Mouse (Mus musculus): ENCODE results near the gene Son. TPM values are rescaled to one million over a fixed set of nuclear protein-coding genes. Genes with fewer than 3 reads are reported as not detected.

Son gene
- polyA plus RNA-seq, 1 experiment from 2014 or later: 164 TPM

DNA sequence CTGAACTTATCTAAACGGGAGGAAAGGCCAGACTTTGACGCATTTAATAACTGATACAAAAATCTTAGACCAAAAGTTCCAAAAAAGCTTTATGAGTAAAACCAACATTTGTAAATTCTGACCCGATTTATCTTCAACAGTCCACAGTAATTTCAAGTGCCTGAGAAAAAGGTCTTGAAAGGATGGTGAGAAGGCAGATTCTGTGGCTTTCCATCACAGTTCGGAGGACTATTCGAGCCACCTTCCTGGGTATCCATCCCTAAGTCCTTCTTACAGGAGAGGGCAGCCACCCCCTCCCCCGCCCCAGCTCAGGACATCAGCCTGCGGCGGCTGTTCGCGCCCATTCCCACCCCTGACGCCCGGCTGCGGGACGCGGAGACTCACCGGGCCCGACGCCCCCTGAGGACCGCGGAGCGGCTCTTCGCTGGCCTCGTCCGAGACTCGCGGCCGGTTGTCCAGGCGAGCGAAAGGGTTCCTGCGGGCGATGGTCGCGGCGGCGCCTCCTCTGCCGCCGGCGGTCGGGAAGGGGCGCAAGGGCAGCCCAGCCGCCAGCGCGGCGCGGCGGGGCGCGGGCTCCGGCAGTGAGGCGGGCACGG, 40.8 kb downstream of the Son start:
- H3K4me1 ChIP-seq (ENCODE audit: control insufficient read depth, insufficient read depth, low read length): peaks cover 8% of the 10 kb centered on the region; the same call in 1 of the 2 replicates
- peak overlapping the region; percentile 86 for H3K4me3 ChIP-seq (ENCODE audit: low read depth, low read length)
- peak overlapping the region; percentile 83 for H3K9ac ChIP-seq (replicated peaks; ENCODE audit: low read depth, low read length)
- H3K4me2 ChIP-seq (ENCODE audit: low read depth, low read length): peak overlapping the region; percentile 82
- H3K36me3 ChIP-seq (ENCODE audit: control insufficient read depth, insufficient read depth, low read length): peaks cover 21% of the 10 kb centered on the region
- 1% methylated on average over 50 of the region's 51 CpGs for WGBS
- ATAC-seq (ENCODE audit: low read depth): peak; percentile 60
- H3K27me3 ChIP-seq (ENCODE audit: control insufficient read depth, insufficient read depth, low read length): no peaks in the 10 kb centered on the region
- no peaks in the 10 kb centered on the region for H3K9me3 ChIP-seq (ENCODE audit: control insufficient read depth, low read length)
- H3K27ac ChIP-seq (ENCODE audit: low read depth, low read length): peak overlapping the region; percentile 83

- H3K27ac ChIP-seq (ENCODE audit: low read depth, low read length): peak within 1 kb of the TSS; percentile 83
- peak within 1 kb of the TSS; percentile 86 for H3K4me3 ChIP-seq (ENCODE audit: low read depth, low read length)
- peak; percentile 99 for ATAC-seq (ENCODE audit: low read depth)
- no peaks in the 10 kb centered on the region for H3K27me3 ChIP-seq (ENCODE audit: control insufficient read depth, insufficient read depth, low read length)
- H3K9me3 ChIP-seq (ENCODE audit: control insufficient read depth, low read length): no peaks in the 10 kb centered on the region
- under 1% methylated on average over 62 of the region's 71 CpGs for WGBS
- H3K36me3 ChIP-seq (ENCODE audit: control insufficient read depth, insufficient read depth, low read length): peaks cover 19% of the 10 kb centered on the region
- H3K9ac ChIP-seq (replicated peaks; ENCODE audit: low read depth, low read length): peak within 1 kb of the TSS; percentile 83
- H3K4me2 ChIP-seq (ENCODE audit: low read depth, low read length): peak within 1 kb of the TSS; percentile 82
- H3K4me1 ChIP-seq (ENCODE audit: control insufficient read depth, insufficient read depth, low read length): peaks cover 8% of the 10 kb centered on the region; the same call in 1 of the 2 replicates
Measured at GRCm38 (mm10) chr16:91688619-91689334, 41.5 kb downstream of the Son start, which contains the start of gene Donson. Gene Donson (minus strand): TSS chr16:91688770.

DNA sequence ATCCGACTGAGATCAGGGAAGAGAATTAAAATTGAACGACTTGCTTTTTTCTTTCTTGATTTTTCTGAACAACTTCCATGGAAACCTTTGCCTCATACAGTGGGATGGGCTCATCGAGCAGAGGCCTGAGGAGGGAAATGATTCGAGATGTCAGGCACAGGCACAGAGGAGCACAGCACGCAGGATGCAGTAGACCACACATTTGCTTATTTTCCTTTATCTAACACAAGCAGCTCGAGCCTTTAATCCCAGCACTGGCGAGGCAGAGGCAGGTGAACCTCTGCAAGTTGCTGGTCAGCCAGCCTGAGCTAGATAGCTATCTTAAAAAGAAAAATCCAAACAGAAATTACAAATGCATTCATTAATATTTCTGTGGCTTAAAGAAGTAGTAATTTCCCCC, 42.5 kb downstream of the Son start:
- ATAC-seq (ENCODE audit: low read depth): no peak
- H3K27ac ChIP-seq (ENCODE audit: low read depth, low read length): no peak overlapping the region
- H3K27me3 ChIP-seq (ENCODE audit: control insufficient read depth, insufficient read depth, low read length): no peaks in the 10 kb centered on the region
- peak overlapping the region; percentile 34; the same call in 1 of the 2 replicates for H3K9ac ChIP-seq (replicated peaks; ENCODE audit: low read depth, low read length)
- H3K36me3 ChIP-seq (ENCODE audit: control insufficient read depth, insufficient read depth, low read length): peaks cover 10% of the 10 kb centered on the region
- H3K4me1 ChIP-seq (ENCODE audit: control insufficient read depth, insufficient read depth, low read length): peaks cover 8% of the 10 kb centered on the region; the same call in 1 of the 2 replicates
- H3K9me3 ChIP-seq (ENCODE audit: control insufficient read depth, low read length): no peaks in the 10 kb centered on the region
- H3K4me2 ChIP-seq (ENCODE audit: low read depth, low read length): peak overlapping the region; percentile 82; the same call in 1 of the 2 replicates
- 43% methylated on average over 7 of the region's 7 CpGs for WGBS
- H3K4me3 ChIP-seq (ENCODE audit: low read depth, low read length): peak overlapping the region; percentile 86; the same call in 1 of the 2 replicates

- peaks cover 22% of the 10 kb centered on the region for H3K36me3 ChIP-seq (ENCODE audit: control insufficient read depth, insufficient read depth, low read length)
- H3K9ac ChIP-seq (replicated peaks; ENCODE audit: low read depth, low read length): no peak overlapping the region
- no peaks in the 10 kb centered on the region for H3K9me3 ChIP-seq (ENCODE audit: control insufficient read depth, low read length)
- H3K4me2 ChIP-seq (ENCODE audit: low read depth, low read length): no peak overlapping the region
- no peaks in the 10 kb centered on the region for H3K4me1 ChIP-seq (ENCODE audit: control insufficient read depth, insufficient read depth, low read length)
- no peak overlapping the region for H3K4me3 ChIP-seq (ENCODE audit: low read depth, low read length)
- H3K27me3 ChIP-seq (ENCODE audit: control insufficient read depth, insufficient read depth, low read length): no peaks in the 10 kb centered on the region
- H3K27ac ChIP-seq (ENCODE audit: low read depth, low read length): no peak overlapping the region; the same call in 1 of the 2 replicates
- 37% methylated on average over 14 of the region's 14 CpGs for WGBS
- peak; percentile 93 for ATAC-seq (ENCODE audit: low read depth)
Measured at GRCm38 (mm10) chr16:91694455-91695084, 47.3 kb downstream of the Son start.

- Histone ChIP-seq H3K4me3 (ENCODE audit: low read depth, low read length) (no peak overlapping the region), H3K9ac (replicated peaks; ENCODE audit: low read depth, low read length) (no peak overlapping the region), H3K27me3 (ENCODE audit: control insufficient read depth, insufficient read depth, low read length) (no peaks in the 10 kb centered on the region), H3K9me3 (ENCODE audit: control insufficient read depth, low read length) (no peaks in the 10 kb centered on the region), H3K4me1 (ENCODE audit: control insufficient read depth, insufficient read depth, low read length) (no peaks in the 10 kb centered on the region), H3K4me2 (ENCODE audit: low read depth, low read length) (no peak overlapping the region), H3K36me3 (ENCODE audit: control insufficient read depth, insufficient read depth, low read length) (peaks cover 22% of the 10 kb centered on the region), H3K27ac (ENCODE audit: low read depth, low read length) (no peak overlapping the region)
- WGBS: 71% methylated on average over 8 of the region's 8 CpGs
- ATAC-seq (ENCODE audit: low read depth): no peak
Measured at GRCm38 (mm10) chr16:91695108-91695755, 47.9 kb downstream of the Son start.

- Histone ChIP-seq H3K9ac (replicated peaks; ENCODE audit: low read depth, low read length) (no peak overlapping the region), H3K36me3 (ENCODE audit: control insufficient read depth, insufficient read depth, low read length) (peaks cover 19% of the 10 kb centered on the region; the same call in 1 of the 2 replicates), H3K4me2 (ENCODE audit: low read depth, low read length) (no peak overlapping the region), H3K27me3 (ENCODE audit: control insufficient read depth, insufficient read depth, low read length) (no peaks in the 10 kb centered on the region), H3K4me3 (ENCODE audit: low read depth, low read length) (no peak overlapping the region), H3K27ac (ENCODE audit: low read depth, low read length) (no peak overlapping the region), H3K9me3 (ENCODE audit: control insufficient read depth, low read length) (no peaks in the 10 kb centered on the region), H3K4me1 (ENCODE audit: control insufficient read depth, insufficient read depth, low read length) (no peaks in the 10 kb centered on the region)
- WGBS: 94% methylated on average over 1 of the region's 1 CpGs
- ATAC-seq (ENCODE audit: low read depth): no peak
Measured at GRCm38 (mm10) chr16:91698995-91699394, 51.7 kb downstream of the Son start.

DNA sequence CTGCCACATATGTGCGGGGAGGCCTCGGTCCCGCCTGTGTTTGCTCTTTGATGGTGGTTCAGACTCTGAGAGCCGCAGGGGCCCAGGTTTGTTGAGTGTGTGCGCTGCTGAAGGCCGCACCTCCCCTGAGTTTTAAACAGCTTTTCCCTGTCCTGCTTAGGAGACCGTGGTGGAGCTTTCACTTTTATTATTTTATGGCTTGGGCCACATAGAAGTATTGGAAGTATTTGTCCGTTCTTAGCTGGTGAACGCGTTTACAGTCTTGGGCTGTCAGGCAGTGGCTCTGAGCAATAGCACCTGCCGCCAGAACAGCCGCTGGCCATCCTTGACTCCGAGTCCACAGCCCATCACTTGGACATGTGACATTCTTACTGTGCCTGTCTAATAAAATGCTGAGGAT, 54.6 kb downstream of the Son start:
- Histone ChIP-seq H3K4me1 (ENCODE audit: control insufficient read depth, insufficient read depth, low read length) (no peaks in the 10 kb centered on the region), H3K27me3 (ENCODE audit: control insufficient read depth, insufficient read depth, low read length) (no peaks in the 10 kb centered on the region), H3K27ac (ENCODE audit: low read depth, low read length) (no peak overlapping the region), H3K4me2 (ENCODE audit: low read depth, low read length) (no peak overlapping the region), H3K9ac (replicated peaks; ENCODE audit: low read depth, low read length) (no peak overlapping the region), H3K4me3 (ENCODE audit: low read depth, low read length) (no peak overlapping the region), H3K36me3 (ENCODE audit: control insufficient read depth, insufficient read depth, low read length) (peaks cover 26% of the 10 kb centered on the region), H3K9me3 (ENCODE audit: control insufficient read depth, low read length) (no peaks in the 10 kb centered on the region)
- 48% methylated on average over 13 of the region's 13 CpGs for WGBS
- no peak for ATAC-seq (ENCODE audit: low read depth)

GRCm38 (mm10) chr16:91702771-91703188, 55.5 kb downstream of the Son start:
- H3K9ac ChIP-seq (replicated peaks; ENCODE audit: low read depth, low read length): no peak overlapping the region
- peaks cover 26% of the 10 kb centered on the region for H3K36me3 ChIP-seq (ENCODE audit: control insufficient read depth, insufficient read depth, low read length)
- 39% methylated on average over 3 of the region's 3 CpGs for WGBS
- no peaks in the 10 kb centered on the region for H3K9me3 ChIP-seq (ENCODE audit: control insufficient read depth, low read length)
- no peak overlapping the region for H3K4me2 ChIP-seq (ENCODE audit: low read depth, low read length)
- H3K27me3 ChIP-seq (ENCODE audit: control insufficient read depth, insufficient read depth, low read length): no peaks in the 10 kb centered on the region
- no peak overlapping the region for H3K27ac ChIP-seq (ENCODE audit: low read depth, low read length)
- no peak overlapping the region for H3K4me3 ChIP-seq (ENCODE audit: low read depth, low read length)
- ATAC-seq (ENCODE audit: low read depth): no peak
- H3K4me1 ChIP-seq (ENCODE audit: control insufficient read depth, insufficient read depth, low read length): no peaks in the 10 kb centered on the region
